8 mouse cellular contexts compared by ENCODE assay signal in the genomic region with DNA sequence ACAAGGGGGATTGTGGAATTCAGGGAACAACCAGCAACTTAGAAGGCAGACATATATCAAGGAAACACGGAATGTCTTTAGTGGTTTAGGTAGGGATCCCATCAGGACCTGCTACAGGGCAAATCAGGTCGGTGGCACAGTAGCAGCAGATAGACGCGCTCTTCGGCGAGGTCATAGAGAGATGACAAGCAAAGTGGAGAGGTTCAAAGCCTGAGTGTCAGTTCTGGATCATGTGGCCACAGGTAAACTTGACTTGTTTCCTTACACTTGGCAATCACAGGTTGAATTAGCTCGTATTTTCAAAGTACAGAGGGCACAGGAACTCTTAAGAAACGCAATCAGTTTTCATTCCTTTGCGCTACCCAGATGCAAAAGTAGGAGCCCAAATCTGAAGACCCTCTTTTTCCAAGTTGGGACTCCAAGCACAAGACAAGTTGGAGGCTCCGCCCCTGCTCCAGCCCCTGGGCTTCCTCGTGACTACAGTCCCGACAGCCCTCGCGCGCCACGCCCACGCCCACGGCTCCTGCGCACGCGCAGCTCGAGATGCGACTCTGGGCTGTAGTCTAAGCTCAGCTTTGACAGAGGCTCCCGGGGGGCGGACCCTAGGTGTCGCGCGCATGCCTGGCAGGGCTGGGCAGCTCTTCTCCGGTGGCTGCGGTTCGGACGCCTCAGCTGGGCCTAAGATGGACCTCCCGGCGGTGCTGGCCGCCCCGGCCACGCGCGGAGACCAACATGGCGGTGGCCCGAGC. TPM values are rescaled to one million over a fixed set of nuclear protein-coding genes. Genes with fewer than 3 reads are reported as not detected.
DNase-seq lines count a peak whose midpoint lies in the region; ATAC-seq and TF ChIP-seq lines count a peak whose summit lies in the region.

A gene (plus strand): TSS at position 517 of the 749 bp plus-strand sequence.

- H3K4me2 ChIP-seq in lung, postnatal 0 days (replicated peaks; ENCODE audit: low read depth, low read length) = peak within 1 kb of the TSS; percentile 98

- H3K36me3 ChIP-seq in hindbrain, embryonic 10.5 days = peaks cover 21% of the 10 kb centered on the region
- H3K36me3 ChIP-seq in lung, postnatal 0 days (ENCODE audit: insufficient read depth, low read length) = peaks cover 6% of the 10 kb centered on the region; the same call in 1 of the 2 replicates

- peak within 1 kb of the TSS; percentile 91 for H3K27ac ChIP-seq in hindbrain, embryonic 10.5 days
- peak within 1 kb of the TSS; percentile 85 for H3K27ac ChIP-seq in lung, postnatal 0 days (ENCODE audit: low read length)

- H3K27me3 ChIP-seq in hindbrain, embryonic 10.5 days (ENCODE audit: insufficient read depth, poor library complexity, severe bottlenecking) = no peaks in the 10 kb centered on the region
- no peaks in the 10 kb centered on the region for H3K27me3 ChIP-seq in lung, postnatal 0 days (replicated peaks; ENCODE audit: insufficient read depth, low read length)

- peak within 1 kb of the TSS; percentile 97 for H3K4me3 ChIP-seq in hindbrain, embryonic 10.5 days
- H3K4me3 ChIP-seq in lung, postnatal 0 days (ENCODE audit: low read depth, low read length) = peak within 1 kb of the TSS; percentile 91

- H3K4me1 ChIP-seq in hindbrain, embryonic 10.5 days (replicated peaks) = peaks cover 34% of the 10 kb centered on the region
- peaks cover 19% of the 10 kb centered on the region for H3K4me1 ChIP-seq in lung, postnatal 0 days (ENCODE audit: insufficient read depth, low read depth, low read length)

- TF ChIP-seq EP300 in lung, postnatal 0 days (IDR thresholded peaks at IDR 0.05) = no peak

- peak; percentile 17; the same call in 1 of the 2 replicates for TF ChIP-seq CTCF in lung, postnatal 0 days (IDR thresholded peaks at IDR 0.05)

- H3K9me3 ChIP-seq in hindbrain, embryonic 10.5 days = no peaks in the 10 kb centered on the region
- no peaks in the 10 kb centered on the region for H3K9me3 ChIP-seq in lung, postnatal 0 days (ENCODE audit: low read length)

- WGBS in hindbrain, embryonic 10.5 days = 6% methylated on average over 41 of the region's 41 CpGs
- 7% methylated on average over 41 of the region's 41 CpGs for WGBS in lung, postnatal 0 days

- ATAC-seq in frontal cortex, adult (ENCODE audit: low TSS enrichment) = peak; percentile 95
- peak; percentile 98 for ATAC-seq in lung, postnatal 0 days

- peak; percentile 97 for DNase-seq in MN1 (ENCODE audit: low spot score)
- peak; percentile 99 for DNase-seq in cerebellum, adult 9-10 months
- DNase-seq in hindbrain, embryonic 10.5 days (ENCODE audit: low spot score) = peak; percentile 98
- DNase-seq in layer of hippocampus, adult 9-11 months = peak; percentile 99
- DNase-seq in lung, postnatal 0 days (ENCODE audit: low spot score) = peak; percentile 97
- peak; percentile 98 for DNase-seq in ovary, postnatal 14 days (ENCODE audit: low spot score)
- DNase-seq in thymus, postnatal 14 days = peak; percentile 99

- peak within 1 kb of the TSS; percentile 70 for H3K9ac ChIP-seq in lung, postnatal 0 days (replicated peaks; ENCODE audit: low read depth)

RNA-seq across cellular contexts. Expression of the gene that starts here (rescaled TPM):
- 5.8 and 8.4 TPM in 2 replicates for polyA plus RNA-seq in hindbrain, embryonic 10.5 days (2016; fragmentation: Nextera tagmentation; extraction: Ambion mirVana)
- polyA plus RNA-seq in lung, postnatal 0 days (2015; fragmentation: Nextera tagmentation; extraction: Ambion mirVana) = 6.5 and 6.9 TPM in 2 replicates

Comparison
In these comparisons a context has a peak if more than half of its experiments do, and no peak if none do; other contexts are left out.
1. Peak in every context shown above with its lines: DNase-seq, ATAC-seq, H3K4me3 ChIP-seq and H3K27ac ChIP-seq.